Mouse (Mus musculus) neural tube, embryonic 15.5 days (tissue): ENCODE measurements at regions not wholly inside any gene's neighbourhood (a gene's known extent, or its start where the extent isn't known, plus 50 kb on each side); places are given as distances from the start of the nearest gene placed in this dataset.

Experiments used
- ATAC-seq: fragments of 200-750 bp; cut with Nextera tagmentation; 2 replicates; pipeline ENCODE4 v1.8.0; 2017; ENCODE audit warnings: mild to moderate bottlenecking, moderate TSS enrichment, moderate library complexity; ENCODE audit not compliant: low FRiP score
- H3K27ac ChIP-seq: fragments of 300-500 bp; sonication (generic); replicated peaks from 2 replicates; pipeline ENCODE4 v1.5.1; 2015; ENCODE audit warnings: mild to moderate bottlenecking, inconsistent platforms
- H3K27me3 ChIP-seq: fragments of 300-500 bp; sonication (generic); replicated peaks from 2 replicates; pipeline ENCODE4 v1.6.1; 2015; ENCODE audit warnings: inconsistent platforms
- H3K36me3 ChIP-seq: fragments of 300-500 bp; sonication (generic); 2 replicates; pipeline ENCODE4 v1.6.1; 2015; ENCODE audit warnings: inconsistent platforms
- H3K4me1 ChIP-seq: fragments of 300-500 bp; sonication (generic); 2 replicates; pipeline ENCODE4 v1.6.1; 2015; ENCODE audit warnings: inconsistent platforms
- H3K4me2 ChIP-seq: fragments of 300-500 bp; sonication (generic); 2 replicates; pipeline ENCODE4 v1.6.1; 2015; ENCODE audit warnings: inconsistent platforms, mild to moderate bottlenecking, moderate library complexity
- H3K4me3 ChIP-seq: fragments of 300-500 bp; sonication (generic); replicated peaks from 2 replicates; pipeline ENCODE4 v1.5.1; 2015; ENCODE audit warnings: mild to moderate bottlenecking, inconsistent platforms
- H3K9ac ChIP-seq: fragments of 300-500 bp; sonication (generic); replicated peaks from 2 replicates; pipeline ENCODE4 v1.6.1; 2015; ENCODE audit warnings: mild to moderate bottlenecking, inconsistent platforms
- H3K9me3 ChIP-seq: fragments of 300-500 bp; sonication (generic); replicated peaks from 2 replicates; pipeline ENCODE4 v1.6.1; 2016; ENCODE audit warnings: inconsistent platforms
- WGBS: fragments of 180-500 bp; shearing (Covaris S2); methylation state at CpG from one replicate; pipeline ENCODE4 v1.1.7; 2015; ENCODE audit warnings: mixed read lengths; 5-methylcytosine and 5-hydroxymethylcytosine counted together

GRCm38 (mm10) chr5:119597530-119597929 lies 72.9 kb upstream of the Tbx3 start:
- no peaks in the 10 kb centered on the region for H3K27me3 ChIP-seq
- 81% methylated on average over 3 of the region's 3 CpGs for WGBS
- no peak overlapping the region for H3K4me2 ChIP-seq
- H3K36me3 ChIP-seq = no peaks in the 10 kb centered on the region
- no peak for ATAC-seq
- H3K9me3 ChIP-seq = no peaks in the 10 kb centered on the region
- no peak overlapping the region for H3K27ac ChIP-seq
- H3K9ac ChIP-seq = no peak overlapping the region
- no peak overlapping the region for H3K4me3 ChIP-seq
- 0 out of 2 replicates have a peak, but pooled peaks cover 3% of the 10 kb centered on the region for H3K4me1 ChIP-seq

- WGBS = 65% methylated on average over 10 of the region's 10 CpGs
- H3K27me3 ChIP-seq = no peaks in the 10 kb centered on the region
- ATAC-seq = no peak
These were observed 72.3 kb upstream of the Tbx3 start for GRCm38 (mm10) chr5:119598166-119598565.

GRCm38 (mm10) chr5:119601390-119601789 lies 69.1 kb upstream of the Tbx3 start:
- WGBS = 95% methylated on average over 5 of the region's 5 CpGs
- Histone ChIP-seq H3K4me3 (no peak overlapping the region), H3K27me3 (no peaks in the 10 kb centered on the region), H3K4me2 (no peak overlapping the region), H3K27ac (no peak overlapping the region), H3K4me1 (peaks cover 7% of the 10 kb centered on the region; the same call in 1 of the 2 replicates), H3K9ac (no peak overlapping the region), H3K36me3 (no peaks in the 10 kb centered on the region), H3K9me3 (no peaks in the 10 kb centered on the region)
- no peak for ATAC-seq

More at GRCm38 (mm10) chr5:119598166-119598565, 72.3 kb upstream of the Tbx3 start:
- no peak overlapping the region for H3K27ac ChIP-seq
- no peak overlapping the region for H3K4me2 ChIP-seq
- no peaks in the 10 kb centered on the region for H3K36me3 ChIP-seq
- H3K9me3 ChIP-seq = no peaks in the 10 kb centered on the region
- H3K9ac ChIP-seq = no peak overlapping the region
- 0 out of 2 replicates have a peak, but pooled peaks cover 3% of the 10 kb centered on the region for H3K4me1 ChIP-seq
- no peak overlapping the region for H3K4me3 ChIP-seq

- no peaks in the 10 kb centered on the region for H3K27me3 ChIP-seq
- no peak overlapping the region for H3K9ac ChIP-seq
- H3K36me3 ChIP-seq = no peaks in the 10 kb centered on the region
- H3K9me3 ChIP-seq = no peaks in the 10 kb centered on the region
- no peak overlapping the region for H3K4me3 ChIP-seq
- 69% methylated on average over 16 of the region's 16 CpGs for WGBS
- no peak overlapping the region for H3K27ac ChIP-seq
- no peak for ATAC-seq
- H3K4me2 ChIP-seq = no peak overlapping the region
- peaks cover 4% of the 10 kb centered on the region; the same call in 1 of the 2 replicates for H3K4me1 ChIP-seq
These were observed 68.5 kb upstream of the Tbx3 start for GRCm38 (mm10) chr5:119602001-119602400.

- 30% methylated on average over 7 of the region's 7 CpGs for WGBS
- H3K9me3 ChIP-seq = no peaks in the 10 kb centered on the region
- peaks cover 7% of the 10 kb centered on the region for H3K4me1 ChIP-seq
- ATAC-seq = no peak
- no peak overlapping the region for H3K4me3 ChIP-seq
- H3K27me3 ChIP-seq = no peaks in the 10 kb centered on the region
- H3K4me2 ChIP-seq = no peak overlapping the region
- H3K27ac ChIP-seq = no peak overlapping the region
- no peak overlapping the region for H3K9ac ChIP-seq
- H3K36me3 ChIP-seq = no peaks in the 10 kb centered on the region
These were observed 65.0 kb upstream of the Tbx3 start for GRCm38 (mm10) chr5:119605444-119605843.

GRCm38 (mm10) chr5:119613413-119613812 lies 57.1 kb upstream of the Tbx3 start:
- no peak overlapping the region for H3K9ac ChIP-seq
- H3K4me1 ChIP-seq = peaks cover 3% of the 10 kb centered on the region; the same call in 1 of the 2 replicates
- H3K4me2 ChIP-seq = no peak overlapping the region
- 20% methylated on average over 6 of the region's 6 CpGs for WGBS
- no peaks in the 10 kb centered on the region for H3K36me3 ChIP-seq
- H3K27ac ChIP-seq = no peak overlapping the region
- no peaks in the 10 kb centered on the region for H3K27me3 ChIP-seq
- ATAC-seq = no peak; the same call in 1 of the 2 replicates
- no peaks in the 10 kb centered on the region for H3K9me3 ChIP-seq
- no peak overlapping the region for H3K4me3 ChIP-seq

- H3K4me1 ChIP-seq = no peaks in the 10 kb centered on the region
- no peak overlapping the region for H3K4me2 ChIP-seq
- H3K9ac ChIP-seq = no peak overlapping the region
- no peaks in the 10 kb centered on the region for H3K27me3 ChIP-seq
- 87% methylated on average over 10 of the region's 10 CpGs for WGBS
- no peak overlapping the region for H3K27ac ChIP-seq
- no peaks in the 10 kb centered on the region for H3K36me3 ChIP-seq
- H3K9me3 ChIP-seq = no peaks in the 10 kb centered on the region
- ATAC-seq = no peak
- no peak overlapping the region for H3K4me3 ChIP-seq
These were observed 56.3 kb upstream of the Tbx3 start for GRCm38 (mm10) chr5:119613981-119614770.

- Histone ChIP-seq H3K4me3 (no peak overlapping the region), H3K27ac (no peak overlapping the region), H3K4me2 (no peak overlapping the region), H3K36me3 (no peaks in the 10 kb centered on the region), H3K9ac (no peak overlapping the region), H3K9me3 (no peaks in the 10 kb centered on the region), H3K27me3 (no peaks in the 10 kb centered on the region), H3K4me1 (0 out of 2 replicates have a peak, but pooled peaks cover 2% of the 10 kb centered on the region)
- ATAC-seq = no peak
- 64% methylated on average over 5 of the region's 5 CpGs for WGBS
These were observed 54.8 kb upstream of the Tbx3 start for GRCm38 (mm10) chr5:119615681-119616080.

GRCm38 (mm10) chr5:119617856-119618255 lies 52.6 kb upstream of the Tbx3 start:
- Histone ChIP-seq H3K9me3 (no peaks in the 10 kb centered on the region), H3K9ac (no peak overlapping the region), H3K27ac (no peak overlapping the region), H3K4me2 (no peak overlapping the region), H3K36me3 (no peaks in the 10 kb centered on the region), H3K4me3 (no peak overlapping the region), H3K27me3 (no peaks in the 10 kb centered on the region; the same call in 1 of the 2 replicates), H3K4me1 (0 out of 2 replicates have a peak, but pooled peaks cover 2% of the 10 kb centered on the region)
- ATAC-seq = no peak
- WGBS = 98% methylated on average over 2 of the region's 2 CpGs

- H3K4me1 ChIP-seq = 0 out of 2 replicates have a peak, but pooled peaks cover 2% of the 10 kb centered on the region
- H3K4me2 ChIP-seq = no peak overlapping the region
- H3K36me3 ChIP-seq = no peaks in the 10 kb centered on the region
- 38% methylated on average over 8 of the region's 8 CpGs for WGBS
- ATAC-seq = no peak
- H3K27me3 ChIP-seq = peaks cover 5% of the 10 kb centered on the region
- H3K9ac ChIP-seq = no peak overlapping the region
- no peaks in the 10 kb centered on the region for H3K9me3 ChIP-seq
- H3K4me3 ChIP-seq = no peak overlapping the region
- H3K27ac ChIP-seq = no peak overlapping the region
These were observed 50.6 kb upstream of the Tbx3 start for GRCm38 (mm10) chr5:119619906-119620305.
